12 mouse cellular contexts compared by ENCODE assay signal in genomic region chr7:84116621-84117542, GRCm38 (mm10). TPM values are rescaled to one million over a fixed set of nuclear protein-coding genes. Genes with fewer than 3 reads are reported as not detected.
DNase-seq lines count a peak whose midpoint lies in the region; ATAC-seq and TF ChIP-seq lines count a peak whose summit lies in the region.
"Had no signal": no experiment of that assay in that cellular context is flagged by ENCODE, and none has a peak within 500 bp of the region (broad histone marks: within the 10 kb centered on the region; RNA-seq: fewer than 3 reads in every experiment).

No protein-coding gene starts in this region.

- peak overlapping the region; percentile 61 for H3K27ac ChIP-seq in heart, embryonic 13.5 days (replicated peaks)
- no peak overlapping the region for H3K27ac ChIP-seq in heart, embryonic 10.5 days
- H3K27ac ChIP-seq in lung, embryonic 16.5 days (ENCODE audit: low read length): peak overlapping the region; percentile 37; the same call in 1 of the 2 replicates
- H3K27ac ChIP-seq in heart, postnatal 0 days (ENCODE audit: low read depth): peak overlapping the region; percentile 18; the same call in 1 of the 2 replicates
- H3K27ac ChIP-seq: forebrain, embryonic 10.5 days; limb, embryonic 15.5 days; macrophage had no signal

- TF ChIP-seq EP300 in heart, postnatal 0 days (IDR thresholded peaks at IDR 0.05; ENCODE audit: low read depth): no peak

- peaks cover 89% of the 10 kb centered on the region for H3K4me1 ChIP-seq in heart, embryonic 13.5 days
- H3K4me1 ChIP-seq in heart, embryonic 10.5 days: peaks cover 56% of the 10 kb centered on the region
- peaks cover 63% of the 10 kb centered on the region for H3K4me1 ChIP-seq in lung, embryonic 16.5 days (replicated peaks; ENCODE audit: control insufficient read depth, insufficient read depth, low read length)
- peaks cover 57% of the 10 kb centered on the region for H3K4me1 ChIP-seq in heart, postnatal 0 days (ENCODE audit: control insufficient read depth, insufficient read depth)

- TF ChIP-seq CTCF in heart, postnatal 0 days (IDR thresholded peaks at IDR 0.05; ENCODE audit: low read depth): no peak

- H3K36me3 ChIP-seq in heart, embryonic 13.5 days: peaks cover 26% of the 10 kb centered on the region
- peaks cover 14% of the 10 kb centered on the region for H3K36me3 ChIP-seq in heart, embryonic 10.5 days
- peaks cover 10% of the 10 kb centered on the region for H3K36me3 ChIP-seq in lung, embryonic 16.5 days (ENCODE audit: control insufficient read depth, insufficient read depth, low read length)
- peaks cover 16% of the 10 kb centered on the region for H3K36me3 ChIP-seq in heart, postnatal 0 days (replicated peaks; ENCODE audit: control insufficient read depth, insufficient read depth, low read length)
- H3K36me3 ChIP-seq: limb, embryonic 15.5 days had no signal

- no peak for DNase-seq in heart, embryonic 10.5 days (ENCODE audit: low spot score)
- DNase-seq in lung, postnatal 36 days: no peak
- DNase-seq in heart, postnatal 0 days (ENCODE audit: low spot score): no peak
- DNase-seq in thymus, postnatal 25 days: peak; percentile 37
- no peak for DNase-seq in gastrocnemius, postnatal 36 days
- no peak for DNase-seq in gastrocnemius, postnatal 4 days (ENCODE audit: low spot score in 2 of 2)

- H3K9me3 ChIP-seq in heart, embryonic 13.5 days: no peaks in the 10 kb centered on the region
- no peaks in the 10 kb centered on the region for H3K9me3 ChIP-seq in heart, embryonic 10.5 days
- H3K9me3 ChIP-seq in lung, embryonic 16.5 days (ENCODE audit: control insufficient read depth, low read length): no peaks in the 10 kb centered on the region
- H3K9me3 ChIP-seq in heart, postnatal 0 days (replicated peaks; ENCODE audit: control insufficient read depth, low read length): no peaks in the 10 kb centered on the region
- H3K9me3 ChIP-seq: forebrain, embryonic 10.5 days; limb, embryonic 15.5 days had no signal

- ATAC-seq in heart, embryonic 13.5 days (ENCODE audit: extremely low read depth, insufficient number of reproducible peaks, low FRiP score, low TSS enrichment): no peak
- ATAC-seq in lung, embryonic 16.5 days (ENCODE audit: low read depth): peak; percentile 37; the same call in 1 of the 2 replicates
- ATAC-seq in heart, postnatal 0 days (ENCODE audit: insufficient read depth, low read depth): no peak

- 50% methylated on average over 7 of the region's 7 CpGs for WGBS in heart, embryonic 13.5 days
- WGBS in heart, embryonic 10.5 days: 76% methylated on average over 7 of the region's 7 CpGs
- WGBS in lung, embryonic 16.5 days: 56% methylated on average over 7 of the region's 7 CpGs
- 42% methylated on average over 7 of the region's 7 CpGs for WGBS in heart, postnatal 0 days

- no peaks in the 10 kb centered on the region for H3K27me3 ChIP-seq in heart, embryonic 13.5 days (replicated peaks)
- H3K27me3 ChIP-seq in heart, embryonic 10.5 days (ENCODE audit: insufficient read depth, poor library complexity, severe bottlenecking): no peaks in the 10 kb centered on the region
- H3K27me3 ChIP-seq in lung, embryonic 16.5 days (ENCODE audit: control insufficient read depth, insufficient read depth, low read depth, low read length): no peaks in the 10 kb centered on the region
- H3K27me3 ChIP-seq in heart, postnatal 0 days (ENCODE audit: control insufficient read depth, insufficient read depth, low read length): no peaks in the 10 kb centered on the region
- H3K27me3 ChIP-seq: limb, embryonic 15.5 days; Patski had no signal

- no peak overlapping the region for H3K4me2 ChIP-seq in heart, embryonic 13.5 days
- no peak overlapping the region for H3K4me2 ChIP-seq in lung, embryonic 16.5 days (ENCODE audit: low read depth, low read length)
- no peak overlapping the region for H3K4me2 ChIP-seq in heart, postnatal 0 days (ENCODE audit: low read depth, low read length)
- H3K4me2 ChIP-seq: limb, embryonic 15.5 days had no signal

- no peak overlapping the region for H3K9ac ChIP-seq in heart, embryonic 13.5 days
- no peak overlapping the region for H3K9ac ChIP-seq in lung, embryonic 16.5 days (ENCODE audit: low read length)
- H3K9ac ChIP-seq in heart, postnatal 0 days (replicated peaks; ENCODE audit: low read depth, low read length): no peak overlapping the region
- H3K9ac ChIP-seq: limb, embryonic 15.5 days had no signal

- intact Hi-C loops in gastrocnemius, postnatal 36 days (cut with DNase I): no loop called here

- no peak overlapping the region for H3K4me3 ChIP-seq in heart, embryonic 13.5 days
- H3K4me3 ChIP-seq in heart, embryonic 10.5 days: no peak overlapping the region
- no peak overlapping the region for H3K4me3 ChIP-seq in lung, embryonic 16.5 days (ENCODE audit: low read length)
- H3K4me3 ChIP-seq in heart, postnatal 0 days (ENCODE audit: low read depth, low read length): no peak overlapping the region
- H3K4me3 ChIP-seq: forebrain, embryonic 10.5 days; limb, embryonic 15.5 days had no signal

RNA-seq across cellular contexts. Expression of gene Cemip, which starts 30.6 kb away (rescaled TPM):
- 0.60 and 0.86 TPM in 2 replicates for polyA plus RNA-seq in heart, embryonic 13.5 days (2015; fragmentation: Nextera tagmentation; extraction: Ambion mirVana)
- 0.41 and 0.70 TPM in 2 replicates for polyA plus RNA-seq in heart, embryonic 10.5 days (2016; fragmentation: Nextera tagmentation; extraction: Ambion mirVana)
- polyA plus RNA-seq in lung, embryonic 16.5 days (2015; fragmentation: Nextera tagmentation; extraction: Ambion mirVana): 1.4 and 1.5 TPM in 2 replicates
- total RNA-seq in heart, postnatal 0 days (2014; rRNA removed; ENCODE audit: low replicate concordance): 1.4 and 2.9 TPM in 2 replicates
- polyA plus RNA-seq in heart, postnatal 0 days (2015; fragmentation: Nextera tagmentation; extraction: Ambion mirVana): 0.23 and 0.37 TPM in 2 replicates
- total RNA-seq in gastrocnemius, postnatal 36 days (2021): under 1 TPM in 1 of 2 experiments, not detected in 1; 0.05 TPM
- total RNA-seq in gastrocnemius, postnatal 4 days (2021): under 1 TPM; 0.62 to 0.69 TPM

RNA-seq across cellular contexts. Expression of gene Abhd17c, which starts 34.8 kb away (rescaled TPM):
- polyA plus RNA-seq in heart, embryonic 13.5 days (2015; fragmentation: Nextera tagmentation; extraction: Ambion mirVana): 20.4 and 31.4 TPM in 2 replicates
- 27.7 and 39.4 TPM in 2 replicates for polyA plus RNA-seq in heart, embryonic 10.5 days (2016; fragmentation: Nextera tagmentation; extraction: Ambion mirVana)
- 9.4 and 9.8 TPM in 2 replicates for polyA plus RNA-seq in lung, embryonic 16.5 days (2015; fragmentation: Nextera tagmentation; extraction: Ambion mirVana)
- total RNA-seq in heart, postnatal 0 days (2014; rRNA removed; ENCODE audit: low replicate concordance): 76.1 and 99.8 TPM in 2 replicates
- 42.6 and 45.3 TPM in 2 replicates for polyA plus RNA-seq in heart, postnatal 0 days (2015; fragmentation: Nextera tagmentation; extraction: Ambion mirVana)
- 1 to 10 TPM; 5.3 to 6.5 TPM for total RNA-seq in gastrocnemius, postnatal 36 days (2021)
- 10 to 100 TPM; 17.2 to 18.2 TPM for total RNA-seq in gastrocnemius, postnatal 4 days (2021)
